Mouse (Mus musculus) lung, adult 2 months (tissue): ENCODE results near the gene Camk2n2. TPM values are rescaled to one million over a fixed set of nuclear protein-coding genes. Genes with fewer than 3 reads are reported as not detected.
A peak's percentile ranks its signal among the peaks of the same experiment; 100 is the strongest.

Experiments
- DNase-seq: peaks from one replicate; pipeline ENCODE4 v3.0.0; 2022
- H3K4me1 ChIP-seq: fragments of 200-500 bp; 2 replicates; pipeline ENCODE4 v1.6.1; 2011; ENCODE audit warnings: low read length; ENCODE audit not compliant: control insufficient read depth, insufficient read depth
- H3K4me3 ChIP-seq: fragments of 200-500 bp; replicated peaks from 2 replicates; pipeline ENCODE3; 2011; ENCODE audit warnings: low read depth, mild to moderate bottlenecking, control low read depth, low read length; ENCODE audit errors: extremely low read depth
- CTCF ChIP-seq: fragments of 200-500 bp; IDR thresholded peaks from 2 replicates; pipeline ENCODE4 v1.5.1; 2011; ENCODE audit warnings: mild to moderate bottlenecking, low read length, control low read depth; ENCODE audit not compliant: insufficient read depth
- POLR2A ChIP-seq: fragments of 200-500 bp; IDR thresholded peaks from 2 replicates; pipeline ENCODE4 v1.6.1; 2011; ENCODE audit warnings: low read depth, mild to moderate bottlenecking, control low read depth, low read length, borderline replicate concordance; ENCODE audit errors: extremely low read depth
- WGBS: fragments of 180-500 bp; shearing (Covaris S2); methylation state at CpG from one replicate; pipeline ENCODE4 v1.1.7; 2018; 5-methylcytosine and 5-hydroxymethylcytosine counted together
- polyA plus RNA-seq: library from polyadenylated mRNA; depleted of rRNA; stranded (reverse); fragments of >200 nt; gene quantifications from 2 replicates; pipeline ENCODE4 v1.2.3, GENCODE M21; 2012; rRNA removed

Camk2n2 gene
- polyA plus RNA-seq, 1 experiment = 3.4 TPM

GRCm38 (mm10) chr16:20590680-20591038 lies 30.4 kb downstream of the Camk2n2 start:
- no peak for DNase-seq
- Histone ChIP-seq H3K4me1 (peaks cover 3% of the 10 kb centered on the region), H3K4me3 (no peak overlapping the region)
- 4% methylated on average over 17 of the region's 17 CpGs for WGBS
- no peak for TF ChIP-seq POLR2A
- no peak for TF ChIP-seq CTCF

- TF ChIP-seq POLR2A (no peak), CTCF (no peak)
- DNase-seq = no peak
- under 1% methylated on average over 39 of the region's 39 CpGs for WGBS
- Histone ChIP-seq H3K4me3 (peak overlapping the region; percentile 6), H3K4me1 (peaks cover 3% of the 10 kb centered on the region)
Measured at GRCm38 (mm10) chr16:20589939-20590679, 31.0 kb downstream of the Camk2n2 start.

GRCm38 (mm10) chr16:20589366-20589938 lies 31.6 kb downstream of the Camk2n2 start, which contains the start of gene Vwa5b2:
TSS of gene Vwa5b2 (plus strand) at chr16:20589471.
- Histone ChIP-seq H3K4me1 (peaks cover 3% of the 10 kb centered on the region), H3K4me3 (peak within 1 kb of the TSS; percentile 6)
- no peak for DNase-seq
- TF ChIP-seq CTCF (no peak), POLR2A (no peak)
- 1% methylated on average over 24 of the region's 24 CpGs for WGBS

Other genes starting within 250 kb of the Camk2n2 start
- gene Abcc5, start 194.9 kb downstream of the Camk2n2 start, polyA plus RNA-seq = 108 and 148 TPM in 2 replicates
- 20.9 and 24.7 TPM in 2 replicates for gene Eif2b5, start 122.5 kb downstream of the Camk2n2 start, polyA plus RNA-seq
- gene Dvl3, start 104.3 kb downstream of the Camk2n2 start, polyA plus RNA-seq = 35.9 and 44.0 TPM in 2 replicates
- 339 and 440 TPM in 2 replicates for gene Ap2m1, start 85.8 kb downstream of the Camk2n2 start, polyA plus RNA-seq
- 32.0 and 50.5 TPM in 2 replicates for gene Abcf3, start 72.7 kb downstream of the Camk2n2 start, polyA plus RNA-seq
- 0.10 and 0.34 TPM in 2 replicates for gene Vwa5b2, start 31.8 kb downstream of the Camk2n2 start, polyA plus RNA-seq
- 7.6 and 8.3 TPM in 2 replicates for gene Eef1akmt4, start 9.7 kb downstream of the Camk2n2 start, polyA plus RNA-seq
- gene Gm49333, start 9.7 kb downstream of the Camk2n2 start, polyA plus RNA-seq = 0.17 TPM in 1 of 2 replicates, not detected in the other
- gene Alg3, start 9.6 kb downstream of the Camk2n2 start, polyA plus RNA-seq = 18.0 and 23.7 TPM in 2 replicates
- gene Ece2, start 8.5 kb upstream of the Camk2n2 start, polyA plus RNA-seq = 0.37 and 0.64 TPM in 2 replicates
- 56.0 and 90.0 TPM in 2 replicates for gene Psmd2, start 30.4 kb upstream of the Camk2n2 start, polyA plus RNA-seq
- 341 and 342 TPM in 2 replicates for gene Eif4g1, start 47.0 kb upstream of the Camk2n2 start, polyA plus RNA-seq
- 17.3 and 19.2 TPM in 2 replicates for gene Fam131a, start 72.0 kb upstream of the Camk2n2 start, polyA plus RNA-seq
- 8.3 and 12.0 TPM in 2 replicates for gene Polr2h, start 96.4 kb upstream of the Camk2n2 start, polyA plus RNA-seq
- gene Clcn2, start 96.5 kb upstream of the Camk2n2 start, polyA plus RNA-seq = 8.1 and 9.5 TPM in 2 replicates
- 4.4 and 5.8 TPM in 2 replicates for gene Chrd, start 111.8 kb upstream of the Camk2n2 start, polyA plus RNA-seq
- 1.1 and 1.6 TPM in 2 replicates for gene Thpo, start 113.2 kb upstream of the Camk2n2 start, polyA plus RNA-seq